Mouse (Mus musculus) adrenal gland, adult 18-20 months (tissue): ENCODE results near the gene Proser2. TPM values are rescaled to one million over a fixed set of nuclear protein-coding genes. Genes with fewer than 3 reads are reported as not detected.
"Not testable (repeated sequence)": the region's sequence is repeated elsewhere in the genome, so short reads cannot be mapped to it uniquely, and the experiment has no call there.

Experiments used
- DNase-seq, 2 experiments: peaks; one replicate each; pipeline ENCODE4 v3.0.0; 2021 to 2022; ENCODE audit warnings: low spot score in 2 of 2
- total RNA-seq, 2 experiments: library from RNA; stranded (reverse); gene quantifications; 1 replicate in 1 of 2; 2 replicates in 1 of 2; pipeline ENCODE4 v1.2.3; 2021

Proser2 gene
- total RNA-seq, 2 experiments from 2014 or later, result 14.0 to 21.6 TPM

DNA sequence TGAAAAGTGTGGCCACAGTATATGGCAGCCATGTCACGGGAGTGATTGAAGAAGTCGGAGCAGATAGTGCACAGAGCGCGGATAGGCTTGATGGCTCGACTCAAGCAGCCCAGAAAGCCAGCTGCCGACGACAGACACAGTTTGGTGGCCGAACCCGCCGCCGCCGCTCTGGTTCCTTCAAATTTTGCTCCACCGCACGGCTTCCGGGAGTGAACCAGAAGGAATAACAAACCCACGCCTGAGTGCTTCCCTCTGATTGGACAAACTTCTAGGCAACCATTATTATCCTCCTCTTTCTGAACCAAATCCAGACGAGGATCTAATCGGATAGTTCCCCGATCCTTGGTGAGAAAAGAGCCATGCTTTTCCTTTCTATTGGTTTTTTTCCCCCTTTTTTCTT lies 3.9 kb upstream of the Proser2 start:
- no peak for DNase-seq

DNA sequence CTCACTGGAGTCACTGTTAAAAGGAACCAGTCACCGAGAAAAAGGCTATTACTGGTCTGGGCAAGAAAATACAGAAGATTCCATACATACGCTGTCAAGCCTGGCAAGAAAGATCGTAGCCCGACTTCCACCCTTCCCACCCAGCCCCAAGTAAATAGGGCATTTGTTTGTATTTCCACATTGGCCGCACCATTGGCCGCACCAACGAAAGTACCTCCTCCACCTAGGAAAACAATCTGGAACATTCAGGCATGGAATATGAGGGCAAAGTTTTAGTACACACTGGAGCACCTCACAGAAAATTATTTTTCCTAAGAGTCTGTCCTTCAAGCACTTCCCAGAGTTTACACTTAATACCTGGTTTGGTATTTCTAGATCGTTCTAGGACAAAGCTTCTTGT lies 1.1 kb downstream of the Proser2 start:
- DNase-seq, result no peak

DNA sequence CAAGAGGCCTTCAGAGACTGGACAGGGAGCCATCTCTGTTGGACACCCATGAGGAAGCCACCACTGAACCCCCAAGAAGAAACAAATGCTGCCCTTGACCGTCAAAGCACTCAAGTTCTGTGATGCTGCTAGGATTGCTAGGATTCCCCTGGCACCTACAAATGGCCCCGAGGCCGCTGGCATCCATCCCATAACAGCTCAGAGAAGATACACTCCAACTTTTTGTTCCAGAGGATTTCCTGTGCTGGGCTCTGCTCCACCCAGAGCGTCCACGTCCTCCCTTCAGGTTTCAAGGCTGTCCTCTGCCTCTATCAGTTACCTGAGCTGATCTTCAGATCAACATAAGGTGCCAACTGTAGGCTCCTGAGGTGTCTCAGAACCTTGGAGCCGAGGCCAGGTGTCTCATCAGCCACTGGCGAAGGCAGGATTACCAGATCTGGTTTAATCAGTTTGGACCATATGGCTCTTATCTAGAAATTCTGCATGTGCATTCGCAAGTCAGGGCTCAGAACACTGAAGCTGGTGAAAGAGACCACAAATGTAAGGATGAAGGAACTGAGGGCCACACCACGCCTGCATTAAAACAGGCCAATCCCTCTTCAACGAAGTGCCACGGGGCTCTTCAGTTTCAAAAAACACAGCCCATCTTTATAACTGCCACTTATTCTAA lies 1.7 kb downstream of the Proser2 start:
- no peak for DNase-seq

DNA sequence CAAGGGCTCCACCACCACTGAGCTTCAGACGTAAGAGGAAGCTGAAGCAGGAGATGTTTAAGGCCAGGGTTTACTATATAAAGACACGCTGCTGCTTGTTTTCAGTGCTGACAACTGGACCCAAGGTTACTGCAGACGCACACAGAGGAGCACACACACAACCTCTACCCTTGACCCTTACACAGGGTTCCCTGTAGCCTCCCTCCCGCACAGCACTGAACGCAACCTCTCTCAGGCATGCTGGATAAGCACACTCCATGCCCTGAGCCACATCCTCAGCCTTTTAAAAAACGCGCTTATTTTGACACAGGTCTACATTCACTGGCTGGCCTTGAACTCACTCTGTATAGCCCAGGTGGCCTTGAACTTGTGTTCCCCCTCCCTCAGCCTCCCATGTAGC lies 7.0 kb downstream of the Proser2 start:
- no peak for DNase-seq

DNA sequence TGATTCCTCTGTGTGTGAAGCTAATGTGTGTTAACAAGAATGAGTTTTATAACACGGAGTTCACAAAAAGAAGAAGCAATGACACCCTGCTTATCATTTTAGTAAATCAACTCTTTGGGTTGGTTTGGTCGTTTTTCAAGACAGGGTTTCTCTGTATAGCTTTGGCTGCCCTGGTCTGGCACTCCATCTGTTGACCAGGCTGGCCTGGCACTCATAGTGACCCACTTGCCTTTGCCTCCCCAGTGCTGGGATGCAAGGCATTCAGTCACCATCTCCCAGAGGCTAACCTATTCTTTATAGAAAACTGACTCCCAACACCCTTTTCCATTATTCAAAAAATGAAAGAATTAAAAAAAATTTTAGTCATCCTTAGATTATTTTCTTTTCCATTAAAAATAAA lies 8.9 kb downstream of the Proser2 start:
- no peak for DNase-seq

DNA sequence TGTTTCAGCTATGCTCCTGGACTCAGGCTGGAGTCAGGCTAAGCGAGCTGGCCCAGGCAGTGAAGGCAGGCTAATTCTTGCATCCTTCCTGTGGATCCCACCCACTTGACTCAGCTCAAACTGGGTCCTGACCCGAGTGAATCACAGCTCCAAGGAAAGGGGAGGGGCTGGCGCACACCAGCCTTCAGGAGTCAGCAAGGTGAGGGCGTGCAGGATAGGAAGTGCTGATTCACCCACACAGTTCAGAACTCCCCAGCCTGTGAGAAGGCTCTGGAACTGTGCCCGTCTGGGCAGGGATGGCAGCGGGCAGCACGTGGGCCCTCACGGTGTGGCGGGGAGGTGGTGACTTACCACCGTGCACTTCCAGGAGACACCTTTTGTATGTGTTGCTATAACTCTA lies 11.8 kb downstream of the Proser2 start:
- DNase-seq, result peak; percentile 56 to 66

DNA sequence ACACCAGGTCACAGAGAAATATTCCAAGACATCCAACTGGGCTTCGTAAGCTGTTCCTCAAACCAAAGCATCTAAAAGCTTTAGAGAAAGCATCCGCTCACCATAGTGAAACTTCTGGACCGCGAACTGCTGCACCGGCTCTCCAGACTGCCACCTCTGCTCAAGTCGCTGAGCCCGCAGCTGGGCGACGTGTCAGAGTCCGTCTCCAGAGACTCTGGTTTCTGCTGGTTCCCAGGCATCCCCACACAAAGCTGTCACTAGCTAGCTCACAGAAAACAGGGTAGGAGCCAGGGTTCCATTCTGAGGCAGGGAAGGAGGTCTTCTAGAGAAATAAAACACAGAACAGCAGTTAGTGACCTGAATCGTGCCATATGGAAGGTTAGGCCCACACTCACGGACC lies 16.2 kb downstream of the Proser2 start:
- peak in 1 of 2 experiments; percentile 17 for DNase-seq

DNA sequence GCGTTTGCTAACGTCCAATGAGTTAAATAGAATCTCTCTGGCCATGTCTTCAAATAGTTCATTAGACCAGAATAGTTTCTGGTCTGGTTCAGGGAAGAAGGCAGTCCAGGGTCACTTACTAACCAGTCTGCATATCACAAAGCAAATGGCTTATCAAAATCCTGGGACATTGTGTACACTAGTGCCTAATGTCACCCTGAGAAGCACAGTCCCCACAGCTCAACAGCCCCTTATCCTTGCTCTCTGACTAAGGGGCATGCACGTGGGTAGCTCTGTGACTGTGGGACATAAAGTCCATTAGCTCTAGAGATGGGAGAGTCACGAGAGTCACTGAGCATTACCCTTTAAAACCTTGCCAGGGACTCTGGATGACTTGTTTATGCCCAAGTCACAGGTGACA lies 17.4 kb downstream of the Proser2 start:
- peak in 1 of 2 experiments; percentile 7 for DNase-seq

DNA sequence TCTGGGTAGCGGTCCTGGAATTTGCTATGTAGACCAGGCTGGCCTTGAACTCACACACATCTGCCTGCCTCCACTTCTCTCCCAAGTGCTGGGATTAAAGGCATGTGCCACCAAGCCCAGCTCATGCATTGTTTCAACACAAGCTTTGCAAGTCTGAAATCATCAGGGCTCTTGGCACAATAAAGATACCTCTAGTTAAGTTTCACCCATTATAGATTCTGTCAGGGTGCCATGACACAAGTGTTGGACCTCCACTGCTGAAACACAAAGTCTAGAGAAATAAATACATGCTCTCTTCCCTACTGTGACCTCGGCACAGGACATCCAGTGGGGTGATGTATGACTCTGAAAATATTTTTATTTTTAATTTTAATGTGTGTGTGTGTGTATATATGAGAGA lies 24.6 kb downstream of the Proser2 start:
- no peak for DNase-seq

DNA sequence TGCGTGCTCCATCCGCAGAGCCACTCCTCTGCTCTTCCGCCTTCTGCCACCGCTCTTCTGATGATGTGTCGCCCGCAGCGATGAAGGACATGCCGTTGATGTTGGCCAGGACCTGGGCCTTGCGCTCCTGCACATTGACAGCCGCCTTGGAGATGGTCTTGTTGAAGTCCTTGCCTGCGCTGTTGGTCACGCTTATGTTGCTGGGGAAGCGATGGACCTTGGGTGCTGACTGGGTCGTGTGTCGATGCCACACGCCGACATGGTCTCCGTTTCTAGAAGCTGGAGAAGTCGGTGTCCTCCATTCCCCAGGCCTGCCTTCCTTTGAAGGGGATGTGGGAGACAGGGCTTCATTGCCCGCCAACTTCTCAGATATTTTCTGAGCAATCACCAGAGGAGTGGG lies 29.3 kb downstream of the Proser2 start:
- no peak for DNase-seq

DNA sequence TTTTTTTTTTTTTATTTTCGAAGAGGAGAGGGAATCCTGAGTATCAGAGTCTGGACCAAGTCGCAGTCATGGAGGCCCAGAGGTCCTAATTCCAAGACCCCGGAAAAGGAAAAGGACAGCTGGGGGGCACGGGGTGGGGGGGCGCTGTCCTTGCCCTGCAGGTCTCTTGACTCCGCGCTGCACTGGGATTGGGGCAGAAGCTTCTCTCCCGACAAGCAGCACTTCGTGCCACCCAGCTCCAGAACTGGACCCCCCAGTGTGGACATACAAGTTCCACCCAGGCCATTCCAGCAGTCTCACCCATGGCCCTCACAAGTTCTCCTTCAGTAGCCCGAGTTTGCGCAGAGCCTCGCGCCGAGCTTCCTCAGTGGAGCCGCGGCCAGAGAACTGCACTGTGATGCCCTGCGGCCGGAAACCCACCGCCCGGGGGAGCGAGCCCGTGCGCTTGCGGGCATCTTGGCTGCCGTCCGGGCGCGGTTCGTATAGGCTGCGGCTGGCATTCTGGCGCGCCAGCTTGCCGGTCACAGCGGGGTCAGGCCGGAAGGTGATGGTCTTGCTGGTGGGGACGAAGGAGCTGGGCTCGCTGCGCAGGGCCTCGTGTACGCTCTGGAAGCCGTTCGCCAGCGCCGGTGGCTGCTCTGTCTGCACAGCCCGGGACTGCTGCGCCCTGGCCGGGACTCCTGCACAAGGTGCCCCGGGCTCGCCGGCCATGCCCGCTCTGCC lies 29.8 kb downstream of the Proser2 start:
- no peak for DNase-seq

DNA sequence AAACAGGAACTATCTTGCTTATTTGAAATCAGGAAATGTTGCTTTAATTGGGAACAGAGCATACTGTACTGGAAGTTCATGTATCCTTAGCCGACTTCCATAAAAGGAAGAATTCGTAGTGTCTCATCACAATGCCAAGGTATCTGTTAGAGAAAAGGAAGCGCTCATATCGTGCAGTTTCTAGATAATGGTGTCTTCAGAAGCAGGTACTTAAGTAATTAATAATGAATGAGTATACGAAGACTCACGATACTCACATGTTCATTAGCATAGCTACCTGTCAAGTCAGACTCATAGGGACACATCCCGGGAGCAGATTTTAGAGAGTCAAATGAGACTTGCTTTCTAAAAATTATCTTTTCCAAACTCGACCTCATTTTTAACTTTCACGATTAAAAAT lies 30.6 kb downstream of the Proser2 start:
- no peak for DNase-seq

DNA sequence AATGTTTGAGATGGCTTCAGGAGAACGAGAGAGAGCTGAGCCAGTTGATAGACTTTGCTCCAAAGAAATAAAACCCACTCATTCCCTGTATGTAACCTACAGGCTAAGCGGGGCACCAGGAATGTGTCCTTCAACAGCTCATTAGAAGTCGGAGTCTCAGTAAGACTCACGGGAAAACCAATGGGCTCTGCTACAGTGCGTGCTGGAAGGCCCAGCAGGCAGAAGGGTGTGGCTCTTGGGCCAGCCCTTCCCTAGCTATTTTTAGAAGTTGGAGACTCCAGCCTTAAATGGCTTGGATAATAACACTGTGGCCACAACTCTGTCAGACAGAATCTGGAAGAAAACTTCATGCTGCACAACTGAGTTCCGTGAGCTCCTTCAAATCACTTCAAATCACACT lies 31.1 kb downstream of the Proser2 start:
- DNase-seq, result no peak

DNA sequence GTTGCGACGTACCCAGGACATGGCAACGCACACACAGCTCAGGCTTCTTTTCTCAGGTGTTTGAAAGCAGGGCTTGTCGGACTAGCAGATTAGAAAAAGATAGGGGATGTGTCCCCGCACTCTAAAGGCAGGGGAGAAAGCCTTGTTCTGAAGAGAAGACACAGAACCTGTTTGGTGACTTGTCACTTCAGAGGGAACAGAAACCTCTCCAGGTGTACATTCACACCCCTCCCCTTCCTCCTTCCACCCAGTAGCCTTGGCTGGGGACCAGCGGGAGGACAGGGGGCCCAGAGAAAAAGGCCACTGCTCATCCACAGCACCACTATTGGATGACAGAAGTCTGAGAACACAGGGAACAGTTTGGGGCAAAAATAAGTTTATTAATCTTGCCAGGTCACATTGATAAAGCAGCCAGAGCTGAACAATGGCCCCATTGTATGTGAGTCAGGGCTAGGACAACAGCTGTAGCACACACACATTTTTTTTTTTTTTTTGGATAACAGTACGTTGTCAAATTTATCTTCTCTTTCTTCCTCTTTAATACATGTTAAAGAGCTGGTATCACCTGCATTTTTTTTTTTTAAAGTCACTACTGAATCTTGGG lies 32.8 kb downstream of the Proser2 start:
- no peak for DNase-seq

DNA sequence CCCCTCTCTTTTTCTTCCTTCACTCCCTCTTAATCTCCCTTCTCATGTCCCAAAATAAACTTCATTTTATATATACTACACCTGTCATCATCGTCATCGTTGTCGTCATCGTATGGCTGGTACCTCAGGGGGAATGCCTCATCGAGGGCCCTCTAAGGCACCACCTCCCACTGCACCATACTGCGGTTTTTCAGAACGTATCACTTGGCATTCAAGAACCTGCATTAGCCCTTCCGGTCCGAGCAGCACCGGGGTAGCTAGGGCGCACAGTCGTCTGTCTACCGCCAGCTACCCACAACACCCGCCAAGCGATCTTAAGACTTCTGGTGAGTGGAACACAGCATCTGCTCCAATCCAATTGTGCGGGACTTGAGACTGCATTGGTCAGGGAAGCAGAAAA lies 40.1 kb downstream of the Proser2 start:
- DNase-seq, result not testable (repeated sequence)

DNA sequence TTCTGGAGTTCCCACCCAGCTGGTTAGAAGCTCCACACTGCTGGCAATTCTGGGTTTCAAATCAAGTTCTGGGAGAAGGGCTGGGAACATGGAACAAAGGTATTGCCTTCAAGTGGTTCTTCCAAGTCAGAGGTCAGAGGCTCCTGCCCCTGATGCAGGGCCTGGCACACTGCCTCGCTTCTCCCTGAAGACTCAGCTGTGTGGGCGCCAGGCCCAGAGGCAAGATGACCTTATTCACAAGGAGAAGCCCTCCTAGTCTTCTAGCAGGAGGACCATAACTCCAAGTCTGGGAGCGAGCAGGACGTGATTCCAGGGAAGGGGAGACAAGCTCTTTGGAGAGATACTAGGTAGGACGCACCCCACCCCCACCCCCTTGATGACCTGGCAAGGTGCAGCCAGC lies 42.9 kb downstream of the Proser2 start:
- peak; percentile 42 to 53 for DNase-seq

DNA sequence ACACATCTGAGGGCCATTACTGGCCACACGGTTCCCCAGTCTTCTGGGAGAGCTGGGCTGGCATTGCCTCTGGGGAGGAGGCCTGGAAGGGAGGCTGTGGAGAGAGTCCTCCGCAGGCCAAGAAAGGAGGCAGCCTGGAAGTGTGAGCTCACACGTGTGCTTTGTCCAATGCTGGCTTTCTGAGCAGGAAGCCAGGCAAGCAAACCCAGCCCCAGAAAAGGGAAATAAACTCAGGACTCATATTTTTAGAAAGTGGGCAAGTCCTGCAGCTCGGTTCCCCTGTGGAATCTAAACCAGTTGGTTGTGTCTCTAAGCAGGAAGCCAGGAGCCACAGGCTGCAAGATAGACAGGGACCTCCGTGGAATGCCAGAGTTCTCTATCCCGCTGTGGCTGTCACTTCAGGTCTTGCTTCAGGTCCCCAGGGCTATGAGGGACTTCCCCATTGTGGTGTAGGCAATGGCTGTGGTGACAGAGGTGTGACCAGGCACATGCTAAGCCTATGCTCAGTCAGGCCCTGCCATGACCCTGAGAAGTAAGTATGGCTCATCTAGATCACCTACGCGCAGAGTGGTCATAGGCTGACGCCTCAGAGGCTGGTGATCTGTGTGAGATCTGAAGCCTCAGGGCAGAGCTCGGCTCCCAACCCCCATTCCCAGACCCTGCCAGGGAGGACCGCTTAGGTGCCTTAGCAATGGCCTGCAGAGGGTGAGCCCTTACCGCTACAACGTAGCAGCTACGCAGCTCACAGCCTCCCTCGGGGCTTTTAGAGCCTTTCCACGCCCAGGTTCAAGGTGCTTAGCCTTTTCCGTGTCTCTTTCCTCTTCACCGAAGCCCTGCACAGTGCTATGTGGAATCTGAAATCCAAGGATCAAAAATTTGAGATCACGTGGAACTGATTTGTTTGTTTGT lies 44.1 kb downstream of the Proser2 start:
- no peak for DNase-seq

DNA sequence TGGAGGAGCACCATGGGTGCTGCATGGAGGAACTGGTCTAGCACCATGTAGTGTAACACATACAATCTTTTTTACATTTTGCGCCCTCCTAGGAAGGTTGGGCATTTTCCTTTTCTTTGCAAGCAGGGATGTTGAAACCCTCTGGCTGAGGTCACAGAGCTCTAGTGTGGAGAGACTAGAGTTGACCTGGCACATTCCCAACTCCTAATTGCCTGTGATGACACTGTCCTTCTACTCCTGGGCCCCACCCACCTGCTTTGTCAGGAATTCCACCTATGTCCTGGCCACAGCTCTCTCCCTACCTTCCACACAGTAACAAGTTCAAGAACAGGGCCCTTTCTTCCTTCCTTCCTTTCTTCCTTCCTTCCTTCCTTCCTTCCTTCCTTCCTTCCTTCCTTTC lies 46.3 kb downstream of the Proser2 start:
- DNase-seq, result no peak

DNA sequence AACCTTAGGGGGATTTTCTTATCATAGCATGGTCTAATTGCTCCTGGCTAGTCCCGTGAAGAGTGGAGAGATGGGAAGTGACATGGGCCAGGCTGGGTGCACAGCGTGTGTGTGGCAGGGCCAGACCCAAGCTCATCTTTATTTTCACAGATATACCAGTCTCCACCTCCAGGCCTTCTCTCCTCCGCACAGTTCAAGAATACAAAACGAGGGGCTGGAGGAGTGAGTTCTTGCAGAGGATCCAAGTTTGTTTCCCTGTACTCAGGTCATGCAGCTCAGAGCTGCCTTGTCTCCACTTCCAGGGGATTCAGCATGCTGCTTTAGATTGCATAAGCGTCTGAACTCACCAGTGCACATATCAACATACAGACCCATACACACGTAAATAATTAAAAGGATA lies 47.4 kb downstream of the Proser2 start:
- DNase-seq, result no peak

DNA sequence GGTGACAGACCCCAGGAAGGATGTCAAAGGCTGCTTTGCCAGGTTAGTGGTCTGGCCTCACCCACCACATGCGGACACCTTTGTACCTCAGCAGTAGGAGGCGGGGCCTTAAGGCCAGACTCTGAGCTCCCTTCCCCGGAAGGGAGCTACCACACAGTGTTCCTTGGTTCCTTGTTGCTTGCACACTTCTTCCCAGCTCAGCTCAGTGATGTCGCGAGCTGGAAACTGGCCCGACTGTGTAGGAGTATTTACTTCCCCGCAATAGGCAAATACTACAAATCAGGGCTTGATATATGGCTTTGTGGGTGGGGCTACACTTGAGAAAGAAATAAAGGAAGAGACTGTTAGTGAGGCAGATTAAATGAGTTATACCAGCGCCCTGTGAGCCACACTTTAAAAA lies 48.9 kb downstream of the Proser2 start:
- no peak for DNase-seq

DNA sequence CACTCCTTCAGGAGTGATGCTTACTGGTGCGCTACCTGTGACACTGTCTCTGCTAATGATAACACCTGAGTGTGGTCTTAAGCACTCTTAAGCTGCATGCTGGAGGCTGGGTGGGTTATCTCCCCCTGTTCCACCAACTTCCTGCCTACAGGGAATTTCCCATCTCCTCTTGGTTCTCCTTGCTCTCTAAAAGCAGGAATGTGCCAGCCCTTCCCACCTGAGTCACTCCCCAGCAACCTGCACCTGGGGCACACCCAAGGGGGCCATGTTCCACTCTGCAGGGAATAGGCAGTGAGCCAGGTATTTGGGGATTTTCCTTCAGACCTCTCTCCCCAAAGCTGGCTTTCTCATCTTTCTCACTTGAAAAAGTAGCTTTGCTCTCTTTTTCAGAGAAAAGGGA lies 50.0 kb downstream of the Proser2 start:
- no peak for DNase-seq

DNA sequence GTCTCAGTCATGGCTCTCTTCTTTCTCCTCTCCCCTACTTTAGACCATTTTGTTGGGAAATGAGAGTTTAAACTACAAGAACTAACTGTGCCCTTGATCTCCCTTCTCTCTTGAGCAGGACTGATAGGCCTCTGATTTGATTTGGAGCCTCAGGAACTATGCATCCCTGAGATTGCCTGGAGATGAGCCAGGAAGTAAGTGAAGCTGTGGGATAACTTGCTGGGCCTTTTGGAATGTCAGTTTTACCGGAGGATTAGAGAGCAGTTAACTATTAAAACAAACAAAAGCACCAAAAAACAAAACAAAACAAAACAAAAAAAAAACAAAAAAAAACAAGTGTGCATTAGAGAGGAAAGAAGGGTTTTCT lies 54.5 kb downstream of the Proser2 start:
- no peak for DNase-seq
